ENCODE assay signal across 8 mouse cellular contexts in genomic region chr4:124803406-124803805, GRCm38 (mm10). TPM values are rescaled to one million over a fixed set of nuclear protein-coding genes. Genes with fewer than 3 reads are reported as not detected.
DNase-seq lines count a peak whose midpoint lies in the region; ATAC-seq and TF ChIP-seq lines count a peak whose summit lies in the region.

No protein-coding gene starts in this region.

- H3K4me1 ChIP-seq in heart, embryonic 13.5 days, result peaks cover 19% of the 10 kb centered on the region
- peaks cover under 1 to 1% of the 10 kb centered on the region in 2 experiments; a peak in 3 of 4 replicates for H3K4me1 ChIP-seq in ES-E14 (ENCODE audit: control insufficient read depth in 2 of 2, insufficient read depth in 2 of 2, low read length in 2 of 2, poor library complexity in 1 of 2)
- H3K4me1 ChIP-seq in hindbrain, embryonic 12.5 days, result peaks cover 21% of the 10 kb centered on the region
- peaks cover 12% of the 10 kb centered on the region for H3K4me1 ChIP-seq in midbrain, embryonic 11.5 days (ENCODE audit: control insufficient read depth, insufficient read depth, low read length)

- H3K9me3 ChIP-seq in heart, embryonic 13.5 days, result no peaks in the 10 kb centered on the region
- no peaks in the 10 kb centered on the region for H3K9me3 ChIP-seq in ES-E14 (ENCODE audit: control insufficient read depth, insufficient read depth, low read depth, low read length)
- H3K9me3 ChIP-seq in hindbrain, embryonic 12.5 days (replicated peaks), result no peaks in the 10 kb centered on the region
- no peaks in the 10 kb centered on the region for H3K9me3 ChIP-seq in midbrain, embryonic 11.5 days (ENCODE audit: control insufficient read depth, low read length)

- peak overlapping the region; percentile 96 for H3K4me2 ChIP-seq in heart, embryonic 13.5 days
- peak overlapping the region; percentile 90 for H3K4me2 ChIP-seq in hindbrain, embryonic 12.5 days (replicated peaks)
- H3K4me2 ChIP-seq in midbrain, embryonic 11.5 days, result peak overlapping the region; percentile 72

- H3K9ac ChIP-seq in heart, embryonic 13.5 days, result peak overlapping the region; percentile 94
- no peak overlapping the region for H3K9ac ChIP-seq in ES-E14 (ENCODE audit: insufficient read depth, low read depth, low read length, poor library complexity, severe bottlenecking)
- H3K9ac ChIP-seq in hindbrain, embryonic 12.5 days, result peak overlapping the region; percentile 86
- peak overlapping the region; percentile 98; the same call in 1 of the 2 replicates for H3K9ac ChIP-seq in midbrain, embryonic 11.5 days (ENCODE audit: low read length)

- no peaks in the 10 kb centered on the region for H3K27me3 ChIP-seq in heart, embryonic 13.5 days (replicated peaks)
- no peaks in the 10 kb centered on the region for H3K27me3 ChIP-seq in hindbrain, embryonic 12.5 days
- H3K27me3 ChIP-seq in midbrain, embryonic 11.5 days (ENCODE audit: control insufficient read depth, insufficient read depth, low read length), result no peaks in the 10 kb centered on the region

- intact Hi-C loops in heart, postnatal 25 days (cut with DNase I), result loop anchor here (5.0 kb wide), 2 partner anchors 56 to 86 kb away; no protein-coding TSS in a partner anchor

- 68% methylated on average over 6 of the region's 6 CpGs for WGBS in heart, embryonic 13.5 days
- WGBS in hindbrain, embryonic 12.5 days, result 81% methylated on average over 6 of the region's 6 CpGs
- WGBS in midbrain, embryonic 11.5 days, result 78% methylated on average over 6 of the region's 6 CpGs

- no peak for ATAC-seq in heart, embryonic 13.5 days (ENCODE audit: extremely low read depth, insufficient number of reproducible peaks, low FRiP score, low TSS enrichment)
- ATAC-seq in hindbrain, embryonic 12.5 days (ENCODE audit: low FRiP score), result no peak
- no peak for ATAC-seq in midbrain, embryonic 11.5 days (ENCODE audit: low FRiP score)

- no peak overlapping the region for H3K27ac ChIP-seq in heart, embryonic 13.5 days (replicated peaks)
- H3K27ac ChIP-seq in ES-E14 (ENCODE audit: insufficient read depth, low read depth, low read length, poor library complexity, severe bottlenecking), result no peak overlapping the region
- H3K27ac ChIP-seq in hindbrain, embryonic 12.5 days, result no peak overlapping the region
- H3K27ac ChIP-seq in midbrain, embryonic 11.5 days (ENCODE audit: low read depth, low read length), result no peak overlapping the region

- H3K36me3 ChIP-seq in heart, embryonic 13.5 days, result peaks cover 59% of the 10 kb centered on the region
- H3K36me3 ChIP-seq in ES-E14 (ENCODE audit: control insufficient read depth, insufficient read depth, low read length, poor library complexity, severe bottlenecking), result peaks cover 13% of the 10 kb centered on the region
- H3K36me3 ChIP-seq in hindbrain, embryonic 12.5 days, result peaks cover 43% of the 10 kb centered on the region
- H3K36me3 ChIP-seq in midbrain, embryonic 11.5 days (ENCODE audit: control insufficient read depth, insufficient read depth, low read length), result peaks cover 3% of the 10 kb centered on the region; the same call in 1 of the 2 replicates

- no peak for DNase-seq in heart, postnatal 25 days (ENCODE audit: low spot score)
- no peak for DNase-seq in ES-E14 (ENCODE audit: low read depth, low spot score)
- DNase-seq in midbrain, embryonic 11.5 days (ENCODE audit: low spot score, missing footprints), result no peak
- no peak for DNase-seq in adrenal gland, postnatal 14 days
- no peak for DNase-seq in urinary bladder, postnatal 4 days (ENCODE audit: low spot score in 2 of 2)
- no peak for DNase-seq in frontal cortex, postnatal 25 days (ENCODE audit: low spot score in 2 of 2)

- peak overlapping the region; percentile 97 for H3K4me3 ChIP-seq in heart, embryonic 13.5 days
- peak overlapping the region; percentile 95 to 99; a peak in 3 of 4 replicates for H3K4me3 ChIP-seq in ES-E14 (ENCODE audit: insufficient read depth in 1 of 2, low read depth in 1 of 2, low read length in 2 of 2, poor library complexity in 1 of 2, severe bottlenecking in 1 of 2)
- H3K4me3 ChIP-seq in hindbrain, embryonic 12.5 days, result peak overlapping the region; percentile 84
- peak overlapping the region; percentile 85 for H3K4me3 ChIP-seq in midbrain, embryonic 11.5 days (ENCODE audit: low read depth, low read length)

- in situ Hi-C loops in ES-E14 (cut with MboI; ENCODE audit: low sequenced_read_pairs in 2 of 2, unreplicated experiment in 2 of 2), result no loop called here

TF ChIP-seq in ES-E14, 5 proteins besides CTCF, POLR2A, EP300 and RAD21:
- no peak for TF ChIP-seq MAFK (IDR thresholded peaks at IDR 0.05; ENCODE audit: insufficient read depth, low read depth, low read length)
- no peak for TF ChIP-seq ZC3H11A (IDR thresholded peaks at IDR 0.05; ENCODE audit: borderline replicate concordance, low read depth, low read length)
- TF ChIP-seq HCFC1 (IDR thresholded peaks at IDR 0.05; ENCODE audit: borderline replicate concordance, insufficient read depth, low read length), result no peak
- TF ChIP-seq ZNF384 (IDR thresholded peaks at IDR 0.05; ENCODE audit: low read depth, low read length), result no peak
- TF ChIP-seq CHD2 (IDR thresholded peaks at IDR 0.05; ENCODE audit: low read depth, low read length), result no peak

RNA-seq across cellular contexts. Expression of gene Mtf1, which starts 1.5 kb away (rescaled TPM):
- 10.3 and 10.4 TPM in 2 replicates for polyA plus RNA-seq in heart, embryonic 13.5 days (2015; fragmentation: Nextera tagmentation; extraction: Ambion mirVana)
- total RNA-seq in heart, postnatal 25 days (2021), result 10 to 100 TPM; 13.7 to 16.5 TPM
- 10.1 and 15.4 TPM in 2 replicates for total RNA-seq in ES-E14 (2012; rRNA removed)
- polyA plus RNA-seq in hindbrain, embryonic 12.5 days (2016; fragmentation: Nextera tagmentation; extraction: Ambion mirVana), result 12.4 and 13.7 TPM in 2 replicates
- 12.9 and 16.7 TPM in 2 replicates for polyA plus RNA-seq in midbrain, embryonic 11.5 days (2014; fragmentation: Nextera tagmentation; extraction: Ambion mirVana)
- 21.1 and 22.5 TPM in 2 replicates for total RNA-seq in adrenal gland, postnatal 14 days (2021)

RNA-seq across cellular contexts. Expression of gene Yrdc, which starts 47.1 kb away (rescaled TPM):
- polyA plus RNA-seq in heart, embryonic 13.5 days (2015; fragmentation: Nextera tagmentation; extraction: Ambion mirVana), result 21.1 and 25.1 TPM in 2 replicates
- 10 to 100 TPM; 16.1 to 16.6 TPM for total RNA-seq in heart, postnatal 25 days (2021)
- total RNA-seq in ES-E14 (2012; rRNA removed), result 82.7 and 85.3 TPM in 2 replicates
- polyA plus RNA-seq in hindbrain, embryonic 12.5 days (2016; fragmentation: Nextera tagmentation; extraction: Ambion mirVana), result 44.4 and 48.5 TPM in 2 replicates
- 43.0 and 47.9 TPM in 2 replicates for polyA plus RNA-seq in midbrain, embryonic 11.5 days (2014; fragmentation: Nextera tagmentation; extraction: Ambion mirVana)
- total RNA-seq in adrenal gland, postnatal 14 days (2021), result 36.4 and 38.7 TPM in 2 replicates

RNA-seq across cellular contexts. Expression of gene 1110065P20Rik, which starts 47.6 kb away (rescaled TPM):
- polyA plus RNA-seq in heart, embryonic 13.5 days (2015; fragmentation: Nextera tagmentation; extraction: Ambion mirVana), result 45.8 and 46.6 TPM in 2 replicates
- total RNA-seq in heart, postnatal 25 days (2021), result 10 to 100 TPM; 21.8 to 23.8 TPM
- 21.4 and 25.8 TPM in 2 replicates for total RNA-seq in ES-E14 (2012; rRNA removed)
- polyA plus RNA-seq in hindbrain, embryonic 12.5 days (2016; fragmentation: Nextera tagmentation; extraction: Ambion mirVana), result 77.6 and 84.0 TPM in 2 replicates
- polyA plus RNA-seq in midbrain, embryonic 11.5 days (2014; fragmentation: Nextera tagmentation; extraction: Ambion mirVana), result 52.7 and 60.0 TPM in 2 replicates
- total RNA-seq in adrenal gland, postnatal 14 days (2021), result 44.6 and 50.1 TPM in 2 replicates

RNA-seq across cellular contexts. Expression of gene Maneal, which starts 58.6 kb away (rescaled TPM):
- polyA plus RNA-seq in heart, embryonic 13.5 days (2015; fragmentation: Nextera tagmentation; extraction: Ambion mirVana), result 0.15 TPM in 1 of 2 replicates, not detected in the other
- under 1 TPM; 0.08 to 0.29 TPM for total RNA-seq in heart, postnatal 25 days (2021)
- 5.4 and 10.5 TPM in 2 replicates for total RNA-seq in ES-E14 (2012; rRNA removed)
- 4.4 and 7.3 TPM in 2 replicates for polyA plus RNA-seq in hindbrain, embryonic 12.5 days (2016; fragmentation: Nextera tagmentation; extraction: Ambion mirVana)
- polyA plus RNA-seq in midbrain, embryonic 11.5 days (2014; fragmentation: Nextera tagmentation; extraction: Ambion mirVana), result 10.2 and 11.5 TPM in 2 replicates
- total RNA-seq in adrenal gland, postnatal 14 days (2021), result 3.6 and 4.1 TPM in 2 replicates
